Mouse (Mus musculus) heart, embryonic 12.5 days (tissue): ENCODE data around the gene Gm43064. TPM values are rescaled to one million over a fixed set of nuclear protein-coding genes. Genes with fewer than 3 reads are reported as not detected.
"Not testable (repeated sequence)": the region's sequence is repeated elsewhere in the genome, so short reads cannot be mapped to it uniquely, and the experiment has no call there.

Experiments used
- ATAC-seq: fragments of 200-750 bp; cut with Nextera tagmentation; 2 replicates; pipeline ENCODE4 v1.8.0; 2017; ENCODE audit warnings: moderate TSS enrichment, moderate library complexity; ENCODE audit not compliant: insufficient number of reproducible peaks, low FRiP score
- H3K27ac ChIP-seq: fragments of 300-500 bp; sonication (generic); 2 replicates; pipeline ENCODE4 v1.5.1; 2016; ENCODE audit warnings: mild to moderate bottlenecking, moderate library complexity; ENCODE audit not compliant: poor library complexity, severe bottlenecking
- H3K27me3 ChIP-seq: fragments of 300-500 bp; sonication (generic); replicated peaks from 2 replicates; pipeline ENCODE4 v1.6.1; 2016; ENCODE audit warnings: mild to moderate bottlenecking, moderate library complexity
- H3K36me3 ChIP-seq: fragments of 300-500 bp; sonication (generic); 2 replicates; pipeline ENCODE4 v1.6.1; 2016; ENCODE audit warnings: mild to moderate bottlenecking, moderate library complexity
- H3K4me1 ChIP-seq: fragments of 300-500 bp; sonication (generic); replicated peaks from 2 replicates; pipeline ENCODE4 v1.6.1; 2016; ENCODE audit warnings: mild to moderate bottlenecking
- H3K4me2 ChIP-seq: fragments of 300-500 bp; sonication (generic); 2 replicates; pipeline ENCODE4 v1.6.1; 2016; ENCODE audit warnings: mild to moderate bottlenecking, moderate library complexity
- H3K4me3 ChIP-seq: fragments of 300-500 bp; sonication (generic); 2 replicates; pipeline ENCODE4 v1.5.1; 2016; ENCODE audit warnings: mild to moderate bottlenecking
- H3K9ac ChIP-seq: fragments of 300-500 bp; sonication (generic); 2 replicates; pipeline ENCODE4 v1.6.1; 2016; ENCODE audit warnings: mild to moderate bottlenecking, moderate library complexity
- H3K9me3 ChIP-seq: fragments of 300-500 bp; sonication (generic); replicated peaks from 2 replicates; pipeline ENCODE4 v1.6.1; 2016; ENCODE audit warnings: mild to moderate bottlenecking, moderate library complexity
- WGBS: fragments of 180-500 bp; shearing (Covaris S2); methylation state at CpG from one replicate; pipeline ENCODE4 v1.1.7; 2016; 5-methylcytosine and 5-hydroxymethylcytosine counted together
- polyA plus RNA-seq: library from polyadenylated mRNA; unstranded; fragments of >200 nt; fragmentation: Nextera tagmentation; extraction: Ambion mirVana; gene quantifications from 2 replicates; pipeline ENCODE4 v1.2.1, GENCODE M21; 2016

Gm43064 gene
- polyA plus RNA-seq, 1 experiment from 2014 or later = 0.27 TPM

DNA sequence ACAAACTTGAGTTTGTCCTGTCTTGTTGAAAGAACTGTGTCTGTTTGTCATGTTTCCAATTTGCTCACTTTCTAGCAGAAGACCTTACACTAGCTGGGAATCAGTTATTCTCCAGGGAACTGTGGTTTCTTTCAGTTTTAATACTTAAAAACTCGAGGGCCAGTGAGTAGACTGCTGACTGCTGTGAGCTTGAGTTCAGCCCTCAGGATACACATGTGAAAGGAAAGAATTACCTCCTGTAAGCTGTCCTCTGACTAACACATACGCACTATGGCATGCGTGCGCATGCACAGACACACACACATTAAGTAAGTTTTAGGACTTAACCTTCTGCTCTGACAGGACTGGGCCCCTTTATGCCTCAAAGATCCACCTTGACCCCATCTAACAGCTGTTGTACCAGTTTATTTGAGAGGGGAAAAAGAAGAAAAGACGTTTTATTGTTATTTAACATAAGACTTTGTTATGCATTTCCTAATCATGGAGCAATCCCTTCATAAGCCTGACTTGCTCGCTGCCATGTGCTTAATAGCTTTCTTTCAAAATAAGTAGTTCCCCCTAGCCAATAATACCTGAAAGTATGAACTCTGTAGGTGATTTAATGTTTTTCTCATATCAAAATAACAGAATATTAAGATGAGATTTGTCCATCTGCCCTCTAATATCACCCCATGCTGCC, 26.0 kb downstream of the Gm43064 start:
- H3K9ac ChIP-seq = no peak overlapping the region
- no peak overlapping the region for H3K4me2 ChIP-seq
- ATAC-seq = no peak
- no peaks in the 10 kb centered on the region for H3K36me3 ChIP-seq
- no peaks in the 10 kb centered on the region for H3K27me3 ChIP-seq
- WGBS = 79% methylated on average over 6 of the region's 6 CpGs
- no peak overlapping the region for H3K27ac ChIP-seq
- no peaks in the 10 kb centered on the region for H3K9me3 ChIP-seq
- peaks cover 8% of the 10 kb centered on the region; the same call in 1 of the 2 replicates for H3K4me1 ChIP-seq
- no peak overlapping the region for H3K4me3 ChIP-seq

DNA sequence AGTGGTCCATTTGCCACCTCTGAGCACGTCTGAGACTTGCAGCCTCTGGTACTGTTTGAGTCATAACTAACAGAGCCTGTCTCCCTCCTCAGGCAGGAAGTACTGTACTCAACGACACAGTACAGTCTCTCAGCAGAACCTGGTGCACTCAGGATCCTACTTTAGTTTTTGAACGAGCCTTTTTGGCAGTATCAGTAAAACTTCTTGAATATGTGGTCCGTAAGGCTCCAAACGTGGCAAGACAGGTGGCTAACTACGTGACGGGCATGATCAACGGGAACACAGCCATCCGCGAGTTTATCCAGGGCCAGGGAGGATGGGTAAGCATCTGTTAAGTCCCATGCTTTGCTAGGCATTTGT, 26.6 kb downstream of the Gm43064 start:
- Histone ChIP-seq H3K9me3 (0 out of 2 replicates have a peak, but pooled peaks cover 2% of the 10 kb centered on the region), H3K4me1 (peaks cover 8% of the 10 kb centered on the region; the same call in 1 of the 2 replicates), H3K9ac (no peak overlapping the region), H3K4me2 (no peak overlapping the region), H3K27ac (no peak overlapping the region), H3K4me3 (no peak overlapping the region), H3K27me3 (no peaks in the 10 kb centered on the region), H3K36me3 (no peaks in the 10 kb centered on the region)
- no peak for ATAC-seq
- 70% methylated on average over 10 of the region's 10 CpGs for whole genome bisulfite sequencing

DNA sequence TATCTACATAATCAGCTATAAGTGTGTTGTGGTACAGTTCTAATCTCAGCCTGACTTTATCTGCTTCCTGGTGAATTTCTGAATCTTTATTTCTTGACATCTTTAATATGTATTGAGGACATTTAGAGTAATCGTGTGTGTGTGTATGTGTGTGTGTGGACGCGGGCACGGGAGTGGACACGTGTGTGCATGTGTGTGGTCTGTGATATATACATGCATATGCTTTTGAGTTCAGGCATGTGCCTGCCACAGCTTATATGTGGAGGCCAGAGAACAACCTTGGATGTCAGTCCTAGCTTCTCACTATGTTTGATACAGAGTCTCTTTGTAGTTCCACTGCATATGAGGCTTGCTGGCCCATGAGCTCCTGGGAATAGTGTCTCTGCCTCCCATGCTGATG, 27.1 kb downstream of the Gm43064 start:
- 85% methylated on average over 5 of the region's 5 CpGs for WGBS
- ATAC-seq = no peak

DNA sequence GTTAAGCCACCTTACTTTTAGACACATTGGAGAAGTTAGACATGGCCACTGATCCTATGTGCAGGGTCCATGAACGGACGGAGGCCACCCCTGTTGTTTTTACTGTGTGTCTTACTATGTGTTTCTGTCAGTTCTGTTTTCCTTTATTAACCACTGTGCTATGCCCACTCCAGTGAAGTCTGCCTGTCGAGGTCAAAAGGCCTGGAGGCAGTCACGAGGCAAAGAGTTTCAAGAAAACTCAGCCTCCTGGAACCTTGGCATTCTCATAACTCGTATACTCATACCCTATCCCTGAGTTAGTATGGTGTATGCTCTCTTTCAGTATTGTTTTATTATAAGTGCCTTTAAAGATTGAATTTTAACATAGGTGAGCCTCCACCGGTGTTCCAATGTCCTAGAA, 30.3 kb downstream of the Gm43064 start:
- Histone ChIP-seq H3K4me1 (no peaks in the 10 kb centered on the region), H3K36me3 (no peaks in the 10 kb centered on the region), H3K27me3 (no peaks in the 10 kb centered on the region), H3K4me2 (no peak overlapping the region), H3K9me3 (peaks cover 10% of the 10 kb centered on the region; the same call in 1 of the 2 replicates), H3K4me3 (no peak overlapping the region), H3K9ac (no peak overlapping the region), H3K27ac (no peak overlapping the region)
- ATAC-seq = no peak
- WGBS = 88% methylated on average over 6 of the region's 6 CpGs

More for the DNA sequence above, 27.1 kb downstream of the Gm43064 start:
- 0 out of 2 replicates have a peak, but pooled peaks cover 2% of the 10 kb centered on the region for H3K9me3 ChIP-seq
- H3K9ac ChIP-seq = no peak overlapping the region
- no peaks in the 10 kb centered on the region for H3K36me3 ChIP-seq
- no peak overlapping the region for H3K4me2 ChIP-seq
- no peak overlapping the region for H3K27ac ChIP-seq
- no peak overlapping the region for H3K4me3 ChIP-seq
- H3K4me1 ChIP-seq = peaks cover 6% of the 10 kb centered on the region; the same call in 1 of the 2 replicates
- no peaks in the 10 kb centered on the region for H3K27me3 ChIP-seq

DNA sequence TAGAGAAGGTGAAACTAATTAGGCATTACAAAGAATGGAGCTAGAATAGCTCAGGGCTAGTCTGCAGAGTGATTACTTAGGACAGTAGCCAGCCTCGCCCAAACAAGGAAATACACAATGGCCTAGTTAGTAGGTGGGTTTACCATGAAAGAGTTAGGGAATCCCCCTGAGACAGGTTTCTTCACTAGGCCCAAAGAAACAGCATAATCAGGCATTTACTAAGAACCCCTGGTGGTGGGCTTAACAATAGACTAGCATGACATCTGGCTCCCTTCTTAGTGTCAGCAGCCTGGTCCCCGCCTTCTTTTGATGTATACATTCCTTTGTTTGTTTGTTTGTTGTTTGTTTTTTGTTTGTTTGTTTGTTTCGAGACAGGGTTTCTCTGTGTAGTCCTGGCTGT, 30.8 kb downstream of the Gm43064 start:
- not testable (repeated sequence) for ATAC-seq, H3K4me2 ChIP-seq, H3K27me3 ChIP-seq, H3K9ac ChIP-seq, H3K36me3 ChIP-seq, H3K4me1 ChIP-seq, H3K9me3 ChIP-seq, H3K27ac ChIP-seq, H3K4me3 ChIP-seq
- WGBS = 76% methylated on average over 3 of the region's 3 CpGs

DNA sequence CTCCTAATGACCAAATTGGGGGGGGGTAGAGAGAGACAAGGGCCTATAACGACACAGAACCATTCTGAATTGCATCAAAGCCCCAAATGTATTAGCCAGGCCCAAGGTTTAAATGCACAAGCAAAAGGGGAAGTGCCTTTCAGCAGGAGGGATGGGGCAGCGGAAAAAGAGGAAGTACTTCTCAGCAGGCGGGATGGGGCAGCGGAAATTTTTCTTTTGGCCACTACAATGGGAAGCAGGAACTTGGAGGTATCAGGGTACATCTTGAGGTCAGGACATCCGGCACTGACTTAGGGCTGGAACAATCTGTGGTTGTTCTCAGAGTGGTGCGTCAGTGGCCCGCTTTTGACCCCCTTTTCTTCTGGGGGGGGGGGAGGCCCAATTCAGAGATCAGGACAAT, 31.6 kb downstream of the Gm43064 start:
- not testable (repeated sequence) for H3K9me3 ChIP-seq, H3K4me1 ChIP-seq, H3K27ac ChIP-seq, H3K4me3 ChIP-seq, H3K36me3 ChIP-seq, H3K9ac ChIP-seq, ATAC-seq, H3K4me2 ChIP-seq, H3K27me3 ChIP-seq
- WGBS = 83% methylated on average over 7 of the region's 7 CpGs

DNA sequence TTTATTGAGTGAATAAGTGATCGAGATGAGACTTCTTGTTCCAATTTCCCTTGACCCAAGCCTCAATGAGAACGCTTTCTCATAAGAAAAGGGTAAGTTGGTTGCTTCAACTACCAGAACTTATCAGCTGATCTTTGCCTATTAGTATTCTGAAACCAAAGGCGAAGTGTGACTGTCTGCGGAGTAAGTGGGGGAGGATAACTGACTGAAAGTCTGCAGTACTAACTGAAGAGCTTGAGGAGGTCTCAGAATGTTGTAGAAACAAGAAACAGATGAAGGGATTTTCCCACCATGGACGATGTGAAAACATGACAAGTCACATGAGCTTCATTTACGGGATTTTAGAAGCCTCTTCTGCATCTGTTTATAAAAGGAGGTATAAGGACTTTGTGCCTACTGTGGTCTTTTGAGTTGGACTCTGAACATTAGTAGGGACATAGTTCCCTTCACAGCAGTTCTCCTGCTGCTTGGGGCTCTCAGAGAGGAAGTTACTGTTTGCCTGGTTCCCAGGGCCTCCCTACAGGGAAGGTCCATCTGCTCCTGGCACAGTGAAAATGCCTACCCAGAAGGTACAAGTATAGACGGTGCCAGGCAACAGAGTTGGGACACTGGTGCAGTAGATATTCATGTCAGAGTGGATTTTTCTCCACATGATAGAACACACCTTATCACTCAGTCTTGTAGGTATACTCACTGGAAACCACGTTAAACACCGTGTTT, 41.4 kb downstream of the Gm43064 start:
- Histone ChIP-seq H3K27me3 (no peaks in the 10 kb centered on the region), H3K4me3 (no peak overlapping the region), H3K9me3 (no peaks in the 10 kb centered on the region), H3K27ac (no peak overlapping the region), H3K9ac (no peak overlapping the region), H3K4me1 (no peaks in the 10 kb centered on the region), H3K4me2 (no peak overlapping the region), H3K36me3 (no peaks in the 10 kb centered on the region)
- WGBS = 62% methylated on average over 9 of the region's 9 CpGs
- no peak for ATAC-seq

DNA sequence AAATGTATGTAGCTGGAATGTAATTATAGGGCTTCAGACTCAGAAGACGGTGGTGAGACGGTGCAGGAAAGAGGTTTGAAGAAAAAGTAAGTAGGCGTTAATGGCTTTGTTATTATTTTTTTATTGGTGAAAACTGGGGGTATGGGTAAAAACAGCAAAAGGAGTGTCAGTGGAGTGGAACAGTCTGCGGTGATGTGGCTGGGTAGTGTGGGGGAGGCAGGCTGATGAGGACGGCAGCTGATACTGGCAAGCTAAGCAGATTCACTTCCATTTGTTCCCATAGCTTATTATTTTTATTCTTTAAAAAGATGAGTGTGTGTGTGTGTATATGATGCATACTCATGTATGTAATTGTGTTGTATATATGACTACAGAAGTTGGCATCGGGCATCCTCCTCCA, 42.1 kb downstream of the Gm43064 start:
- H3K27ac ChIP-seq = no peak overlapping the region
- no peak overlapping the region for H3K4me2 ChIP-seq
- no peaks in the 10 kb centered on the region for H3K4me1 ChIP-seq
- no peak for ATAC-seq
- 87% methylated on average over 6 of the region's 6 CpGs for WGBS
- H3K36me3 ChIP-seq = no peaks in the 10 kb centered on the region
- H3K27me3 ChIP-seq = no peaks in the 10 kb centered on the region
- no peaks in the 10 kb centered on the region for H3K9me3 ChIP-seq
- H3K9ac ChIP-seq = no peak overlapping the region
- no peak overlapping the region for H3K4me3 ChIP-seq

DNA sequence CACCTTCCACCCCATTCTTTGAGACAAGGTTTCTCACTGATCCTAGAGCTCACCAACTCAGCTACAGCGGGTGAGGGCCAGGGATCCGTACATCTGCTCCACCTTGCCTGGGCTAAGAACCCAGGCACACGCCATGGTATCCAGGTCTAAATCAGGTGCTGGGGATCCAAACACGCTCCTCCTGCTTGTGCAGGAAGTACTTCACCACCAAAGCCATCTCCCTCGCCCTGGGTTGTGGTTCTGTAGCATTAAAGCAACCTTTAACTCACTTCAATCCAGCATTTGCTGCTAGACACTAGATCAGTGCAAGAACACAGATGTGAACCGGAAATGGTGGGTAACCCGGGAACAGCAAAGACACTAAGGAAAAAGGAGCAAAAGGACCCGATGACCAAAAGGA, 42.5 kb downstream of the Gm43064 start:
- Histone ChIP-seq H3K9ac (no peak overlapping the region), H3K4me1 (no peaks in the 10 kb centered on the region), H3K9me3 (no peaks in the 10 kb centered on the region), H3K27ac (no peak overlapping the region), H3K27me3 (no peaks in the 10 kb centered on the region), H3K36me3 (no peaks in the 10 kb centered on the region), H3K4me3 (no peak overlapping the region), H3K4me2 (no peak overlapping the region)
- WGBS = 82% methylated on average over 8 of the region's 8 CpGs
- ATAC-seq = no peak

DNA sequence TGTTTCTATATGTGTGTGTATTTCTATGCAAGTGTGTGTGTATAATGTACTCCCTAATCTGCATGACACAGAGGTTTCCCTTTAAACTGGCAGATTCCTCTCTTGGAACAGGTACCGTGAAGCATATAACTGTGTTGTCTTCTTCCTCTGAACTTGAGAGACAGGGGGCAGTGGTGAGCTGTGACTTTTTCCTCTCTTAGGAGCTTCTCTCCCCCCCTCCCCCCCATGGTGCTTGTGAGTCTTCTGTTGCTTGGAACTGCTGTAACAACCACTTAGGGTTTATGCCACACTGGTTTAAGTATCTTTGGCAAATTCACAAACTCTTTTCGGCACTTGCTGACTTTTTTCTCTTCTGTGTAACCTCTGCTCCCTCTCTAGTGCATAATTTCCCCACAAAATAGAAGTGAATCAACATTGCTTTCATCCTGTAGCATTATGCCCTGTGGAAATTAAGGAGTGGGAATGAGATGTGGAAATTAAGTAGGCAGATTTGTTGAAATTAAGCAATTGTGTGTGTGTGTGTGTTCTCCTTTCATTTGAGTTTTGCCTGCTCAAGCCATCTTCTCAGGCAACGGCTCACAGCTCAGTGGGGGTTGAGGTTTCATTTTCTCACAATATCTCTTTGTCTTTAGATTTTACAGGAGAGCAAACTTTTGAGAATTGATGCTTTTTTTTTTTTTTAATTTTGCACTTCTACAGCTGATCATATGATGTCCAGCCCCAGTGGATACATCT, 43.4 kb downstream of the Gm43064 start:
- H3K27me3 ChIP-seq = no peaks in the 10 kb centered on the region
- WGBS = 62% methylated on average over 3 of the region's 3 CpGs
- no peak for ATAC-seq

DNA sequence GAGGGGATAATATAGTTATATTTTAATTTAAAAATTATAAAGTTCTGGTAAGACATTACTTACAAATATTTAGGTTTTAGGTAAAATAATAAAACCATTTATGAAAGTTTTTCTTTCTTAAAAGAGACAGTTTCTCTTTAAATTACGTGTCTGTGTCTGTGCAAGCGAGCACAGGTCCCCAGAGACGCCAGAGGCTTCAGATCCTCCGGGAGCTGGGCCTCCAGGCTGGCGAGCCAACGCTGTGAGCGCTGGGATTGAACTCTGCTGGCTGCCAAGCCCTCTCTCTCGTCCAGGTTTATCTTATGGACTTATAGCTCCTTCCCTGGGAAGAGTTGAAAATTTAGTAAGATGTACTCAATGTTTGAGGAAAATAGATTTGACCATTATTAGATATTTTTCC, 44.4 kb downstream of the Gm43064 start:
- ATAC-seq = no peak
- Histone ChIP-seq H3K9ac (no peak overlapping the region), H3K9me3 (no peaks in the 10 kb centered on the region), H3K36me3 (no peaks in the 10 kb centered on the region), H3K27ac (no peak overlapping the region), H3K4me3 (no peak overlapping the region), H3K4me1 (no peaks in the 10 kb centered on the region), H3K4me2 (no peak overlapping the region), H3K27me3 (no peaks in the 10 kb centered on the region)
- 55% methylated on average over 8 of the region's 8 CpGs for WGBS

More for the DNA sequence above, 43.4 kb downstream of the Gm43064 start:
- no peaks in the 10 kb centered on the region for H3K36me3 ChIP-seq
- H3K9ac ChIP-seq = no peak overlapping the region
- H3K4me2 ChIP-seq = no peak overlapping the region
- H3K9me3 ChIP-seq = no peaks in the 10 kb centered on the region
- H3K4me1 ChIP-seq = no peaks in the 10 kb centered on the region
- H3K4me3 ChIP-seq = no peak overlapping the region
- H3K27ac ChIP-seq = no peak overlapping the region
